Mouse (Mus musculus) lung, postnatal 0 days (tissue): ENCODE data around the gene Plk2. TPM values are rescaled to one million over a fixed set of nuclear protein-coding genes. Genes with fewer than 3 reads are reported as not detected.
A peak's percentile ranks its signal among the peaks of the same experiment; 100 is the strongest.

Source experiments
- ATAC-seq: fragments of 200-750 bp; cut with Nextera tagmentation; 2 replicates; pipeline ENCODE4 v1.8.0; 2017; ENCODE audit warnings: moderate library complexity
- DNase-seq: peaks from one replicate; pipeline ENCODE4 v3.0.0-alpha.2; 2016; ENCODE audit warnings: low spot score
- H3K27ac ChIP-seq: fragments of 300-500 bp; sonication (generic); 2 replicates; pipeline ENCODE4 v1.5.1; 2014; ENCODE audit warnings: antibody characterized with exemption, mild to moderate bottlenecking, low read length, mixed read lengths
- H3K27me3 ChIP-seq: fragments of 300-500 bp; sonication (generic); replicated peaks from 2 replicates; pipeline ENCODE4 v1.6.1; 2014; ENCODE audit warnings: low read length, mixed read lengths; ENCODE audit not compliant: insufficient read depth
- H3K36me3 ChIP-seq: fragments of 300-500 bp; sonication (generic); 2 replicates; pipeline ENCODE4 v1.6.1; 2014; ENCODE audit warnings: low read length, mixed read lengths; ENCODE audit not compliant: insufficient read depth
- H3K4me1 ChIP-seq: fragments of 300-500 bp; sonication (generic); 2 replicates; pipeline ENCODE4 v1.6.1; 2014; ENCODE audit warnings: antibody characterized with exemption, low read depth, low read length, mixed read lengths; ENCODE audit not compliant: insufficient read depth
- H3K4me2 ChIP-seq: fragments of 300-500 bp; sonication (generic); replicated peaks from 2 replicates; pipeline ENCODE4 v1.6.1; 2014; ENCODE audit warnings: low read depth, mild to moderate bottlenecking, low read length, moderate library complexity, mixed read lengths
- H3K4me3 ChIP-seq: fragments of 300-500 bp; sonication (generic); 2 replicates; pipeline ENCODE4 v1.5.1; 2014; ENCODE audit warnings: low read depth, low read length
- H3K9ac ChIP-seq: fragments of 300-500 bp; sonication (generic); replicated peaks from 2 replicates; pipeline ENCODE4 v1.6.1; 2014; ENCODE audit warnings: low read depth, mild to moderate bottlenecking
- H3K9me3 ChIP-seq: fragments of 300-500 bp; sonication (generic); 2 replicates; pipeline ENCODE4 v1.6.1; 2016; ENCODE audit warnings: low read length, mixed read lengths
- CTCF ChIP-seq: IDR thresholded peaks from 2 replicates; pipeline ENCODE4 v1.5.1; 2016; ENCODE audit warnings: antibody characterized with exemption, mild to moderate bottlenecking
- EP300 ChIP-seq: IDR thresholded peaks from 2 replicates; pipeline ENCODE4 v1.6.1; 2016; ENCODE audit warnings: antibody characterized with exemption, mild to moderate bottlenecking, control low read depth
- WGBS: fragments of 180-500 bp; shearing (Covaris S2); extraction: QIAGEN DNeasy Blood & Tissue Kit; methylation state at CpG from one replicate; pipeline ENCODE4 v1.1.7; 2014; 5-methylcytosine and 5-hydroxymethylcytosine counted together
- polyA plus RNA-seq: library from polyadenylated mRNA; unstranded; fragments of >200 nt; fragmentation: Nextera tagmentation; extraction: Ambion mirVana; gene quantifications from 2 replicates; pipeline ENCODE4 v1.2.1, GENCODE M21; 2015

The Plk2 gene
- polyA plus RNA-seq, 1 experiment from 2014 or later: 103 TPM

DNA sequence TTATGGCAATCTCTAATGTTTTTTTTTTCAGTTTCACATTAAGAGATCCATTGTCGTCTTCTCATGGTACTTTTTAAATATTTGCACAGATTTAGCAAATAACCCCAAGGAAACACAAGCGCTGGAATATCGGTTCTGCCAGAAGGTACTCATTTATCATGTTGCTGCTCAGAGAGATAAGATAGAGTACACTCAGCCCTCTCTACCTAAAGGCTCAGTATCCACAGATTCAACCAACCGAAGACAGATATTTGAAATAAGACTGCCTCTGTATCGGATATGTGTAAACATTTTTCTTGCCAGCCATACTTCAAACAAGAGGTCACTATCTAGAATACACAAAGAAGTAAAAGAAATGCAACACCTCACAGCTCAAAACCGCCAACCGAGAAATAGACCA, 27.6 kb downstream of the Plk2 start:
- TF ChIP-seq EP300 (no peak), CTCF (no peak)
- H3K9ac ChIP-seq: no peak overlapping the region
- ATAC-seq (no peak), DNase-seq (no peak)
- no peak overlapping the region for H3K4me3 ChIP-seq
- no peaks in the 10 kb centered on the region for H3K4me1 ChIP-seq
- H3K27ac ChIP-seq: no peak overlapping the region
- WGBS: 18% methylated on average over 7 of the region's 7 CpGs
- H3K27me3 ChIP-seq: no peaks in the 10 kb centered on the region
- no peak overlapping the region for H3K4me2 ChIP-seq
- no peaks in the 10 kb centered on the region for H3K9me3 ChIP-seq
- no peaks in the 10 kb centered on the region for H3K36me3 ChIP-seq

DNA sequence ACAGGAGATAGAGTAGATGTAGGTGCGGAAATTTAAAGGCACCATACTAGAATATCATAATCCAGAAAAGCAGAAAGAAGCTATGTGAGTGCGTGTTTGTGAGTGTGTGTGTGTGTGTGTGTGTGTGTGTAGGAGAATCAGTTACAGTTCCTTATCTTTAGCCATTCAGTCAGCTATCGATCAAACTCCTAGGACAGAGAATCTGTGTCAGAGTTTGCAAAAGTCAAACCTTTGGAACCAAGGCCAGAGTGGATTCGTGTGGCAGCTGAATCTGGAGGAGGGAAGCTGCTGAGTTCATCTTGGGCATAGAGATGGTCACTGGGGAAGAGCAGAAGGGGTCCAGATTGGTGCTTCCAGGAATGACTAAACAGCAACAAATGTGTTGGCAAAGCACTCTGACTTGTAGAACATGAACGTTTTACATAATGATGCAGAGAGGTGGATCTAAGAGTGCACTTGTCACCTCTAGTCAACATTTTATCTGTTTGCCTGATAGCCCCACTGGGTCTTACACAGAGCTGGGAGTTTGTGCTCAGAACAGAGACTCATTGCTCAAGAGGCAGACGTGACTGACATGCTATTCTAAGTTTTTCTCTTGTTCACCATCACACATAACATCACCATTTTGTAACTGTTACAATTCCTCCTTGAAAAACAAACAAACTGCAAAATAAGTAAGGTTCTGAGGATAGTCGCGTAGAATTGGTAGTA, 30.8 kb downstream of the Plk2 start:
- WGBS: 81% methylated on average over 8 of the region's 8 CpGs
- H3K4me1 ChIP-seq: no peaks in the 10 kb centered on the region

DNA sequence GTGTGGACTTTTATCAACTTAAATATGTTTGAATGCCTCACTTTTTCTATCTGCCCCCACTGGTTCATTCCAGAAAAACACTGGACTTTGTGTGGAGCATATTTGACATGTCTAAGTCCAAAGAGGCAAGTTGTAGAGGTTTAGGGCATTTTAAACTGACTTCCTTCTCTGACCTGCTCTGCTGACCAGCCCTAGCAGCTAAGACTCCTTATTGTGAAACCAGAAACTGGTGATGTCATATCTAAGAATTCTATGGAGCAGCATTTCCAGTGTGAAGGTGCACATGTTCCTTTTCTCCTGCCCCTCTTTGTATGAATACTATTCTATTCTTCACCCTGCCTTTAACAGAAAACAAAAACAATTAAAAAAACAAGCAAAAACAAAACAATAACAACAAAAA, 36.5 kb downstream of the Plk2 start:
- no peak overlapping the region for H3K4me3 ChIP-seq
- H3K4me2 ChIP-seq: no peak overlapping the region
- H3K27ac ChIP-seq: no peak overlapping the region
- H3K36me3 ChIP-seq: no peaks in the 10 kb centered on the region
- TF ChIP-seq EP300 (no peak), CTCF (no peak)
- H3K9me3 ChIP-seq: no peaks in the 10 kb centered on the region
- DNase-seq (peak; percentile 52), ATAC-seq (no peak)
- H3K27me3 ChIP-seq: no peaks in the 10 kb centered on the region
- H3K4me1 ChIP-seq: no peaks in the 10 kb centered on the region
- no peak overlapping the region for H3K9ac ChIP-seq

More for the DNA sequence above, 30.8 kb downstream of the Plk2 start:
- Histone ChIP-seq H3K9me3 (no peaks in the 10 kb centered on the region), H3K36me3 (no peaks in the 10 kb centered on the region), H3K27ac (no peak overlapping the region), H3K9ac (no peak overlapping the region), H3K4me3 (no peak overlapping the region), H3K4me2 (no peak overlapping the region), H3K27me3 (no peaks in the 10 kb centered on the region)
- no peak for ATAC-seq
- TF ChIP-seq CTCF: no peak
- TF ChIP-seq EP300: no peak
- DNase-seq: no peak

DNA sequence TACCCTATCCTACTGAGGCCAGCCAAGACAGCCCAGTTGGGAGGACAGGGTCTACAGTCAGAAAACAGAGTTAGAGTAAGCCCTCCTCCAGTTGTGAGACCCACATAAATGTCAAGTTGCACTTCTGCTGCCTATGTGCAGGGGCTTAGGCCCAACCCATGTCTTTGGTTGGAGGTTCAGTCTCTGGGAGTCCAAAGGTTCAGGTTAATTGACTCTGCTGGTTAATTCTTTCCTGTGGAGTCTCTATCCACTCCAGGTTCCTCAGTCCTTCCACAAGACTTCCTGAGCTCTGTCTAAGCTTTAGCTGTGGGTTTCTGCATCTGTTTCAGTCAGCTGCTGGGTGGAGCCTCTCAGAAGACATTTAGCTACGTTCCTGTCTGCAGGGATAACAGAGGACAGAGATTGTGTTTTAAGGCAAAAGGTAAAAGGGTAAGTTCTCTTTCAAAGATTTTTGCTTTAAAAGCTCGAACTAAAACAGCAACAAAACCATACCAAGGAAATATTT, 37.3 kb downstream of the Plk2 start:
- Histone ChIP-seq H3K27me3 (no peaks in the 10 kb centered on the region), H3K27ac (no peak overlapping the region), H3K36me3 (no peaks in the 10 kb centered on the region), H3K4me1 (no peaks in the 10 kb centered on the region), H3K4me3 (no peak overlapping the region), H3K9me3 (no peaks in the 10 kb centered on the region), H3K4me2 (no peak overlapping the region), H3K9ac (no peak overlapping the region)
- DNase-seq (no peak), ATAC-seq (no peak)
- 70% methylated on average over 2 of the region's 2 CpGs for WGBS
- no peak for TF ChIP-seq EP300
- no peak for TF ChIP-seq CTCF

DNA sequence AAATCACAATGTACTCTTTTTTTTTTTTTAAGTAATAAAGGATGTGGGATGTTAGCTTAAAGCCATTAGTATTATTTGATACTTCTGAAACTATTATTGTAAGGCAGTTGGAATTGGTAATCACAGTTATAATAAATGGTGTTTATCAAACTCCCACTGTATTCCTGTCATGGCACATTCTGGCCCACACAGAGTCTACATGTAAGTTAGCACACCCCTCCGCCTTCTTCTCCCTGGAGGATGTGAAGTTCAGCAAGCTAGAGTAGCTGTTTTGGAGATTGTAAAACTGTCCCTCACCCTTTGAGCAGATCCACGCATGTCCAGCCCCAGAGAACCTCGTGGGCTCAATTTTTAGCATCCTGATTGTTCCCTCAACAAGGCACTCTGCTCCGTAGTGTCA, 37.8 kb downstream of the Plk2 start:
- WGBS: 90% methylated on average over 4 of the region's 4 CpGs
- H3K4me3 ChIP-seq: no peak overlapping the region
- H3K9me3 ChIP-seq: no peaks in the 10 kb centered on the region
- no peaks in the 10 kb centered on the region for H3K27me3 ChIP-seq
- H3K4me1 ChIP-seq: no peaks in the 10 kb centered on the region
- H3K27ac ChIP-seq: no peak overlapping the region
- DNase-seq (no peak), ATAC-seq (no peak)
- TF ChIP-seq EP300: no peak
- no peak for TF ChIP-seq CTCF
- H3K4me2 ChIP-seq: no peak overlapping the region
- no peak overlapping the region for H3K9ac ChIP-seq
- H3K36me3 ChIP-seq: no peaks in the 10 kb centered on the region

DNA sequence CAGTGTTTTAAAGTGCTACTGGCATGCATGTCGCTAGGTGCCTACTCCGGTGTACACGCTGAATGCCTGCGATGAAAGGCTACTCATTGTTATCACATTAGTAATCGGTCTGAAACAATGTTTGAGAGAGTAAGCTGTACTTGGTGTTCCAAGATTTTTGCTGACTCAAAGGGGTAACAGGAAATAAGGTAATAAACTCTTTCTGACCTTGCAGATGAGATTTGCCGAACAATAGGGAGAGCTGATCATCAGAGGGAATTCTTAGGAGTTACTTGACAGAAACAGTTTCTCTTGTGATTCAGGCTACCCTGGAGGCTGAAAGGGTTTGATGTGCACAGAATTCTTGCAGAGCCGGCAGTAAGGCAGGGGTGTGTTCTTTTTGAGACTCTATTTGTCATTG, 41.8 kb downstream of the Plk2 start:
- TF ChIP-seq EP300 (peak; percentile 79), CTCF (no peak)
- no peak overlapping the region for H3K27ac ChIP-seq
- no peaks in the 10 kb centered on the region for H3K27me3 ChIP-seq
- ATAC-seq (peak; percentile 55), DNase-seq (peak; percentile 42)
- no peaks in the 10 kb centered on the region for H3K36me3 ChIP-seq
- 27% methylated on average over 7 of the region's 7 CpGs for WGBS
- no peak overlapping the region for H3K4me3 ChIP-seq
- no peaks in the 10 kb centered on the region for H3K9me3 ChIP-seq
- H3K4me2 ChIP-seq: no peak overlapping the region
- no peaks in the 10 kb centered on the region for H3K4me1 ChIP-seq
- H3K9ac ChIP-seq: no peak overlapping the region

DNA sequence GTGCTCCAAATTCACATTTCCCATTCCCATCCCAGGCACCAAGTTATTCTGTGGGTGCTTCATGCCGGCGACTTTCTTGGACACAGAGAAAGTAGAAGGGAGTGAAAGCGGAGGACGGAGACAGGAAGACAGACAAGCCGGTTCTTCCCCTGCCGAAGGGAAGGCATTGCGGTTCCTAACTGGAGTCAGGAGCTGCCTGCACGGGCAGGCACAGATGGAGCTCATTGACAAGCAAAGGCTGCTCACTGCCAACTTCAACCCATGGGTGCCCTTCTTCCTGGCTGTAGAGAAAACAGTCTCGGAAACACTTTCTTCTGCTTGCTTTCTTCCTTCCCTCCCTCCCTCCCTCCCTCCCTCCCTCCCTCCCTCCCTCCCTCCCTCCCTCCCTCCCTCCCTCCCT, 43.8 kb downstream of the Plk2 start:
- TF ChIP-seq EP300 (no peak), CTCF (no peak)
- no peak for DNase-seq
- no peak overlapping the region for H3K9ac ChIP-seq
- H3K4me3 ChIP-seq: no peak overlapping the region
- no peak overlapping the region for H3K27ac ChIP-seq
- H3K4me2 ChIP-seq: no peak overlapping the region
- H3K4me1 ChIP-seq: no peaks in the 10 kb centered on the region
- 82% methylated on average over 9 of the region's 9 CpGs for WGBS
- no peaks in the 10 kb centered on the region for H3K36me3 ChIP-seq
- no peaks in the 10 kb centered on the region for H3K27me3 ChIP-seq
- no peaks in the 10 kb centered on the region for H3K9me3 ChIP-seq
- no peak for ATAC-seq
